Mouse (Mus musculus) left cerebral cortex, postnatal 10 days (tissue): ENCODE measurements around the gene Esrrg. TPM values are rescaled to one million over a fixed set of nuclear protein-coding genes. Genes with fewer than 3 reads are reported as not detected.
A peak's percentile ranks its signal among the peaks of the same experiment; 100 is the strongest.

Experiments used
- DNase-seq, 2 experiments: peaks; one replicate each; pipeline ENCODE4 v3.0.0; 2021 to 2022; ENCODE audit warnings: low spot score in 2 of 2, mixed read lengths in 1 of 2; ENCODE audit errors: extremely low spot score in 1 of 2
- intact Hi-C: fragments of 180-260 bp; cut with DNase I; formaldehyde crosslinking; loops from one replicate; pipeline ENCODE4 v1.15.1; 2025
- total RNA-seq, 2 experiments: library from RNA; stranded (reverse); gene quantifications; 2 replicates each; pipeline ENCODE4 v1.2.3; 2021

The Esrrg gene
- total RNA-seq, 2 experiments from 2014 or later: 20.8 to 22.8 TPM

DNA sequence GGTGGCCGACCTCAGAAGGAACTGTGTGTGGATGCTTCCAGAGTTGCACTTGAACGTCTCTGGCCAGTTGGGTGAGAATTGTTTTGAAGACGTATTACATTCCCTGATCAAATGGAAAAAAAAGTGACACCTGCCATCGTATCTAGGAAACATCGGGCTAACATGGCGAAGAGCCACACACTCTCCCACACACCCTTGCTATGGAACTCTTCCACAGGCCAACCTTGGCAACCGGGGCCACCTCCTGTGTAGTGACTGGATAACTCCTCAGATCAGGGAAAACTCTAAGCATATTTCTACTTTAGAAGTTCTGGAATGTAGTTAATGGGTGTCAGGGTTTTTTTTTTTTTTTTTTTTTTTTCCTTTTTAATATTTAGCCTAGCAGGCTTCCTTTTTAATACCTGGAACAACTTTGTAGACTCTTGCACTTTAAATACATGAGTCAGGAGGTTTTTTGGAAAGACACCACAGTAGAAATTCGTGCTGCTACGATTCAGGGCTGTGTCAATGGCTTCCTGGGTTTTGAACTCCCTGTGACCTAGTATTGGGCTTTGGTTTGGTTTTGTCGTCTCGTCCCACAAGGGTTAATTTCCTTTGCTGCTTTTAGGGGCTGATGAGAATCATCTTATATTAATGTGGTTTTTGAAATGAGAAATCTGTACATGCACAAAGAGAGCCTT lies 83.4 kb downstream of the Esrrg start:
- intact Hi-C loops: no loop called here

GRCm38 (mm10) chr1:187694865-187695264 lies 86.3 kb downstream of the Esrrg start:
- no peak for DNase-seq
- intact Hi-C loops: no loop called here

More for the DNA sequence above, 83.4 kb downstream of the Esrrg start:
- DNase-seq: no peak

DNA sequence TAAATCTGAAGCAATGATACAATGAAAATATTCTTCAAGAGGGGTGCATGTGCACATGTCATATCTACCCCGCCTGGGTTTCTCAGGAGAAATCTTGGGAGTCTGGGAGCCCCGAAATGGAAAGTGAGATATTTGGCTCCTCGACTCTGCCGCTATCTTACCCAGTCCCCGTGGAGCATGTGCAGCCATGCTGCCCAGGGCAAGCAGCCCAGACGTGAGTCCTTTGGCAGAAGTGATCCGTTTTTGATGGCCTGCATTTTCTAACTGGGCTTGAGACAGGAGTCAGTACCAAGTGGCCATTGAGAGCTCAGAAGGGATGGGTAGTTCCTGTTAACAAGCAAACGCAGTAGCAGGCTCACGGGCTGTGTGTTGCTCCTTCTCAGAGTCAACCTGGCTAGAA lies 89.6 kb downstream of the Esrrg start:
- DNase-seq: no peak

GRCm38 (mm10) chr1:187700963-187701362 lies 92.4 kb downstream of the Esrrg start:
- intact Hi-C loops: no loop called here
- DNase-seq: no peak

More for the DNA sequence above, 89.6 kb downstream of the Esrrg start:
- intact Hi-C loops: no loop called here

DNA sequence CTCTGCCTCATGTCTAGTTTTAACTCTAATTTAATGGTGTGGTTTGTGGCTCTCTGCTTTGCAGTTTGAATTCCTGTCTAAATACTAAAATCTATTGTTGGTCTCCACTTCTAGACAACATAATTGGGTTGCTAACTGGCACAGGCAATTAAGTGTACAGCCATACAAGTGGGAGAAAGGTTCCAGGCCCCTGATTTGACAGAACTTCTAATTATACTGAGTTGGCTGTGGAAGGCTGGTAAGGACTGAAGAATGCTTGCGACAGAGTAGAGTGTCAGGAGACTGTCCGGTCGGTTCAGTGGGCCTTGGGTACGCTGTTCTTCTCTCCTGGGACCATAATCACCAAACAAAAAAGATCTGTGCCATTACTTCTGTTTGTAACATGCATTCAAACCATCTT lies 96.3 kb downstream of the Esrrg start:
- no peak for DNase-seq
- intact Hi-C loops: no loop called here

DNA sequence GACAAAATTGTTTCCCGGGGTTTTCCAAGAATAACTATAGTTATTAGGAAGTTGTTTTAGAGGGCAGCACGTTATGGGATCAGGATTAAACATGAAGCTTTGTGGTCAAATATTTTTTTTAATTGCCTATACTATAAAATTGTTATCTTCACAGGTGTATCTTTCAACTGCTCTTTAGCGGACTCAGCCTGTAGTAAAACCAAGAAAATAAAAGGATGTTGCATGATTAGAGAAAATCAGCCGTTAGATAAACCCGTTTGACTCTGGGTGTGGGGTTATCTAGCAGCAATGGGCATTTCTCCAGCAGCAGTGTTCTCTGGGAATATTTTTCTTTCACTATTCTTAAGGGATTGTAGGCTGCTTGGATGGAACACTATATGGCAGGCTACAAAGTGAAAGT lies 96.8 kb downstream of the Esrrg start:
- intact Hi-C loops: no loop called here
- no peak for DNase-seq

- intact Hi-C loops: no loop called here
- DNase-seq: no peak
Observed at GRCm38 (mm10) chr1:187706046-187706445, 97.5 kb downstream of the Esrrg start.

DNA sequence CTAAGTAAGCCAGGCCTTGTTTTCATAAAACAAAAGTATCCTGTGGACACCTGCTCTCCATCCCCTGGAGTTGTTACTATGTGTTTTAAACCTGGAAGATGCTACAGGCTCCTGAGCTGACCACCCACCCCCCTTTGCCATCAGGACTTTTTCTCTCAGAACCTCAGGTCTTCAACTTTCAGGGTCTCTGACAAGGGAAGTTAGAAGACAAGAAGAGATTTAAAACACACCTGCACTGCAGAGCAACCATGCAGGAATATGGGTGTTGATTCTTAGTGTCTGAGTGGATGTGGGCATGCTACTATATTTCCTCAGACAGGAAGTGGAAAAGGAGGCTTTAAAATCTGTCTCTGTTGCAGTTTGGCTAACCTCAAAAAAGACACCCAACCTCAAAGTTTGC lies 98.6 kb downstream of the Esrrg start:
- intact Hi-C loops: no loop called here
- no peak for DNase-seq

DNA sequence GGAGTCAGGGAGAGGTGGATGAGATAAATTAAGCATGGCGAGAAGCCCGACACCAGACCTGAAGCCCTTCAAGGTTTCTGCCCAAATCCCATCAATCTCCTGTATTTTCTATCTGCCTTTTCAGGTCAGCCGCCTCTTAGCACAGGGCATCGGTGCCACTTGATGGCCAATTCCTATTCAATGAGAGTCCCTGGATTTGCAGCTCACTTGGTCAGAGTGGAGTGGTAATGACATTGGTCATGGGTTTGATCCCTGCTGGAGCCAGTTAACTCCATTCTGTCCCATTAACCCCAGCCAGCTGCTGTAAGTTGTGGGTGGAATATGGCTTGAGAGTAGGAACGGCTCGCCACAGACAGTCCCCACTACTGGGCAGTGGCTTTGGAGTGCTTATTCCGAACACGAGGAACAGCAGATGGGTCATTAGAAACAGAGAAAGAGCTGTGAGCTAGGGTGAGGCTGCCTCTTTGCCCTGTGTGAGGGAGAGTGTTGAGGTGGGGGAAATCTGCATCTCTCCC lies 101.9 kb downstream of the Esrrg start:
- intact Hi-C loops: no loop called here

GRCm38 (mm10) chr1:187721035-187721434 lies 112.4 kb downstream of the Esrrg start:
- intact Hi-C loops: no loop called here
- DNase-seq: peak in 1 of 2 experiments; percentile 6

More for the DNA sequence above, 101.9 kb downstream of the Esrrg start:
- DNase-seq: no peak

- intact Hi-C loops: no loop called here
Observed at GRCm38 (mm10) chr1:187722016-187722415, 113.4 kb downstream of the Esrrg start.

GRCm38 (mm10) chr1:187724651-187725050 lies 116.1 kb downstream of the Esrrg start:
- intact Hi-C loops: no loop called here
- peak in 1 of 2 experiments; percentile 21 for DNase-seq

More at GRCm38 (mm10) chr1:187722016-187722415, 113.4 kb downstream of the Esrrg start:
- no peak for DNase-seq

DNA sequence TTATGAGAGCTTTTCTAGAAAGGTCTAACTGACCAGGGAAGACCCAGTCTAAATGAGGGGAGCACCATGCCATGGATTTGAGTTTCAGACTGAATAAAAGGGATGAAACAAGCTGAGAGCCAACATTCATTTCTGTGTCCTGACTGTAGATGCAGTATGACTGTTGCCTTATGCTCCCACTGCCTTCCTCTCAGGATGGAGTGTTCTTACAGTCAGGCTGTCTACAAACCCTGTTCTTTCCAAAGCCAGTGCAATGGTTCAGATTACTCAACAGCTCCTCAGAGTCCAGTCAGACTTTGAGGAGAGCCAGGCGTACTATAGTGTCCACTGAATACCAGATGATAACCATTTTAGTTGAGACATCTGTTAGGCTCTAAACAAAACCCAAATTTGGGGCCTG lies 116.8 kb downstream of the Esrrg start:
- intact Hi-C loops: no loop called here
- no peak for DNase-seq

- intact Hi-C loops: no loop called here
- DNase-seq: no peak
Observed at GRCm38 (mm10) chr1:187731171-187731570, 122.6 kb downstream of the Esrrg start.

- peak in 1 of 2 experiments; percentile 28 for DNase-seq
- intact Hi-C loops: no loop called here
Observed at GRCm38 (mm10) chr1:187736507-187736906, 127.9 kb downstream of the Esrrg start.

GRCm38 (mm10) chr1:187737296-187737695 lies 128.7 kb downstream of the Esrrg start:
- intact Hi-C loops: no loop called here
- no peak for DNase-seq

- intact Hi-C loops: no loop called here
- no peak for DNase-seq
Observed at GRCm38 (mm10) chr1:187740531-187740930, 131.9 kb downstream of the Esrrg start.

DNA sequence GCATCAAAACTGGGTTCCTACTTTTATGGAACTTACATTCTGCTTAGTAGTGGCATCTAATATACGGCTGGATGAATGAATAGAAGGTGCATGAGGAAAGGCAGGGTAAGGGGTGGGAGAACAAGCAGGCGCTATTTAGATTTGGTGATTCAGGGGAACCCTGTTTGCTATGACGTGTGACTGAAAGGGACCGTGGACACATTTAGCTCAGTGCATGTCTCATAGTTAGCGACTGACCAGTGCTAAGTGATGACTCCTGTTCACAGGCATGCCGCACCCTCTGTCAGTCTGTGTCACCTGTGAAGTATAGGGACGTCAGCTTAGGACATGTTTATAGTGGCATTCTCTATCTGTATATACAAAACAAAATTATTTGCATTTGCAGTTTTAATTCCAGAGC lies 132.7 kb downstream of the Esrrg start:
- no peak for DNase-seq
- intact Hi-C loops: no loop called here

- DNase-seq: no peak
- intact Hi-C loops: no loop called here
Observed at GRCm38 (mm10) chr1:187742071-187742470, 133.5 kb downstream of the Esrrg start.

DNA sequence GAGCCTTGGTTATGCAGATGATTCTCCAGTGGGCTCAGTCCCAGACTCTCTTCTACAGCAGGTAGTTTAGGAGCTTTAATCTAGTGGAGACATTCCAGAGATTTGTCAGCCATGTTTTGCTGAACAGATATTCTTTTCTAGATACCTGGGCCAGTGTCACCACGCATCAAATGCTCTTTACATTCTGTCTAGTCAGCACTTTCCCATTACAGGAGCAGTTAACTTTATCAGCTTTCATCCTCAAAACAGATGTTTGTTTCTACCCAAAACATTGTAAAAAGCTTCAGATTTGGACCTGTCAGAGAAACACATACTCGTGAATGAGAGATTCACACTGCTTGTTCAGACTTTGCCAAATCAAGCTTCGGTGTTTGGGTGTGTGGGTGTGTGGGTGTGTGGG lies 140.7 kb downstream of the Esrrg start:
- DNase-seq: no peak
- intact Hi-C loops: no loop called here

GRCm38 (mm10) chr1:187749931-187750330 lies 141.3 kb downstream of the Esrrg start:
- DNase-seq: no peak
- intact Hi-C loops: no loop called here
